Mouse (Mus musculus) layer of hippocampus, adult 2 months (tissue): Measurements from ENCODE around the gene Kcnab1. TPM values are rescaled to one million over a fixed set of nuclear protein-coding genes. Genes with fewer than 3 reads are reported as not detected.
"Not testable (repeated sequence)": the region's sequence is repeated elsewhere in the genome, so short reads cannot be mapped to it uniquely, and the experiment has no call there.

ENCODE experiments used
- DNase-seq, 2 experiments: peaks; one replicate each; pipeline ENCODE4 v3.0.0; 2022; ENCODE audit warnings: low spot score in 2 of 2
- H3K27ac ChIP-seq: fragments of 200-600 bp; 2 replicates; pipeline ENCODE4 v1.8.1; 2022
- H3K4me3 ChIP-seq: fragments of 200-600 bp; 2 replicates; pipeline ENCODE4 v1.8.1; 2022; ENCODE audit warnings: mild to moderate bottlenecking
- CTCF ChIP-seq: fragments of 200-600 bp; conservative IDR thresholded peaks from 2 replicates; pipeline ENCODE4 v1.8.1; 2022; ENCODE audit warnings: antibody characterized with exemption, mild to moderate bottlenecking, moderate library complexity
- total RNA-seq, 2 experiments: library from RNA; stranded (reverse); gene quantifications; 2 replicates each; pipeline ENCODE4 v1.2.3; 2021

Kcnab1 gene
- total RNA-seq, 2 experiments from 2014 or later, result 138 to 151 TPM

- Histone ChIP-seq H3K27ac (no peak overlapping the region), H3K4me3 (no peak overlapping the region)
- no peak for DNase-seq
- no peak for TF ChIP-seq CTCF
Observed at GRCm38 (mm10) chr3:65372552-65372951, 263.4 kb downstream of the Kcnab1 start.

- no peak overlapping the region for H3K27ac ChIP-seq
- no peak for TF ChIP-seq CTCF
- no peak for DNase-seq
- H3K4me3 ChIP-seq, result no peak overlapping the region
Observed at GRCm38 (mm10) chr3:65373594-65374182, 264.5 kb downstream of the Kcnab1 start.

- TF ChIP-seq CTCF, result no peak
- H3K27ac ChIP-seq, result no peak overlapping the region
- H3K4me3 ChIP-seq, result no peak overlapping the region
- no peak for DNase-seq
Observed at GRCm38 (mm10) chr3:65374729-65375128, 265.5 kb downstream of the Kcnab1 start.

GRCm38 (mm10) chr3:65378724-65379123 lies 269.5 kb downstream of the Kcnab1 start:
- DNase-seq, result no peak
- Histone ChIP-seq H3K4me3 (no peak overlapping the region), H3K27ac (no peak overlapping the region)
- no peak for TF ChIP-seq CTCF

GRCm38 (mm10) chr3:65379884-65380539 lies 270.8 kb downstream of the Kcnab1 start:
- peak in 1 of 2 experiments; percentile 39 for DNase-seq
- no peak overlapping the region for H3K27ac ChIP-seq
- H3K4me3 ChIP-seq, result no peak overlapping the region
- TF ChIP-seq CTCF, result peak; percentile 93

- no peak for TF ChIP-seq CTCF
- Histone ChIP-seq H3K27ac (no peak overlapping the region), H3K4me3 (no peak overlapping the region)
- DNase-seq, result no peak
Observed at GRCm38 (mm10) chr3:65381094-65381493, 271.9 kb downstream of the Kcnab1 start.

GRCm38 (mm10) chr3:65384431-65384830 lies 275.2 kb downstream of the Kcnab1 start:
- no peak overlapping the region for H3K27ac ChIP-seq
- no peak for TF ChIP-seq CTCF
- no peak for DNase-seq
- H3K4me3 ChIP-seq, result no peak overlapping the region

- H3K4me3 ChIP-seq, result no peak overlapping the region
- TF ChIP-seq CTCF, result no peak
- DNase-seq, result no peak
- H3K27ac ChIP-seq, result no peak overlapping the region
Observed at GRCm38 (mm10) chr3:65385771-65386170, 276.6 kb downstream of the Kcnab1 start.

- H3K4me3 ChIP-seq, result peak overlapping the region; percentile 64
- peak overlapping the region; percentile 84 for H3K27ac ChIP-seq
- DNase-seq, result no peak
- TF ChIP-seq CTCF, result no peak
Observed at GRCm38 (mm10) chr3:65391222-65391783, 282.1 kb downstream of the Kcnab1 start.

GRCm38 (mm10) chr3:65391784-65392420 lies 282.7 kb downstream of the Kcnab1 start:
- H3K4me3 ChIP-seq, result peak overlapping the region; percentile 64
- DNase-seq, result no peak
- H3K27ac ChIP-seq, result peak overlapping the region; percentile 84
- peak; percentile 12 for TF ChIP-seq CTCF

GRCm38 (mm10) chr3:65392421-65392817 lies 283.2 kb downstream of the Kcnab1 start, which contains the start of gene Ssr3:
Gene Ssr3, minus strand, starts transcription at chr3:65392623.
- no peak for TF ChIP-seq CTCF
- peak within 1 kb of the TSS; percentile 84 for H3K27ac ChIP-seq
- DNase-seq, result peak; percentile 96 to 97
- peak within 1 kb of the TSS; percentile 64 for H3K4me3 ChIP-seq

GRCm38 (mm10) chr3:65395111-65395510 lies 285.9 kb downstream of the Kcnab1 start:
- DNase-seq, H3K4me3 ChIP-seq, H3K27ac ChIP-seq: not testable (repeated sequence)

GRCm38 (mm10) chr3:65396835-65397504 lies 287.8 kb downstream of the Kcnab1 start:
- no peak overlapping the region for H3K4me3 ChIP-seq
- TF ChIP-seq CTCF, result no peak
- H3K27ac ChIP-seq, result no peak overlapping the region
- DNase-seq, result no peak
